Mouse (Mus musculus): ENCODE measurements around the gene Gpr87. TPM values are rescaled to one million over a fixed set of nuclear protein-coding genes. Genes with fewer than 3 reads are reported as not detected.
A peak's percentile ranks its signal among the peaks of the same experiment; 100 is the strongest.

Gene Gpr87
- not detected in 2 replicates for polyA plus RNA-seq (2014; fragmentation: Nextera tagmentation; extraction: Ambion mirVana)

GRCm38 (mm10) chr3:59194938-59195337, at the start of gene Gpr87:
Gene Gpr87, minus strand, starts transcription at chr3:59195104.
- H3K36me3 ChIP-seq (ENCODE audit: control insufficient read depth, insufficient read depth, low read length) = no peaks in the 10 kb centered on the region
- H3K27me3 ChIP-seq (ENCODE audit: control insufficient read depth, insufficient read depth, low read length) = no peaks in the 10 kb centered on the region
- no peak for DNase-seq (ENCODE audit: low spot score)
- H3K27ac ChIP-seq (ENCODE audit: low read depth, low read length) = no peak within 1 kb of the TSS
- no peak within 1 kb of the TSS for H3K4me2 ChIP-seq (ENCODE audit: low read depth)
- no peak within 1 kb of the TSS for H3K4me3 ChIP-seq (ENCODE audit: low read depth, low read length)
- H3K9ac ChIP-seq (ENCODE audit: low read length) = no peak within 1 kb of the TSS
- WGBS = 92% methylated on average over 7 of the region's 7 CpGs
- no peaks in the 10 kb centered on the region for H3K9me3 ChIP-seq (ENCODE audit: control insufficient read depth, low read length)
- no peak for ATAC-seq (ENCODE audit: insufficient read depth, low FRiP score, low TSS enrichment)
- H3K4me1 ChIP-seq (ENCODE audit: control insufficient read depth, insufficient read depth, low read length) = no peaks in the 10 kb centered on the region

- Histone ChIP-seq H3K4me2 (ENCODE audit: low read depth) (no peak overlapping the region), H3K4me1 (ENCODE audit: control insufficient read depth, insufficient read depth, low read length) (no peaks in the 10 kb centered on the region), H3K36me3 (ENCODE audit: control insufficient read depth, insufficient read depth, low read length) (no peaks in the 10 kb centered on the region), H3K27me3 (ENCODE audit: control insufficient read depth, insufficient read depth, low read length) (no peaks in the 10 kb centered on the region), H3K4me3 (ENCODE audit: low read depth, low read length) (no peak overlapping the region), H3K9ac (ENCODE audit: low read length) (no peak overlapping the region), H3K9me3 (ENCODE audit: control insufficient read depth, low read length) (no peaks in the 10 kb centered on the region), H3K27ac (ENCODE audit: low read depth, low read length) (no peak overlapping the region)
- WGBS = 84% methylated on average over 6 of the region's 6 CpGs
- ATAC-seq (ENCODE audit: insufficient read depth, low FRiP score, low TSS enrichment) (no peak), DNase-seq (ENCODE audit: low spot score) (no peak)
Observed at GRCm38 (mm10) chr3:59243384-59243783, 48.5 kb upstream of the Gpr87 start.

- H3K36me3 ChIP-seq (ENCODE audit: control insufficient read depth, insufficient read depth, low read length) = no peaks in the 10 kb centered on the region
- no peaks in the 10 kb centered on the region for H3K4me1 ChIP-seq (ENCODE audit: control insufficient read depth, insufficient read depth, low read length)
- WGBS = 81% methylated on average over 5 of the region's 5 CpGs
- no peak overlapping the region for H3K27ac ChIP-seq (ENCODE audit: low read depth, low read length)
- no peak overlapping the region for H3K9ac ChIP-seq (ENCODE audit: low read length)
- DNase-seq (ENCODE audit: low spot score) = no peak
- no peaks in the 10 kb centered on the region for H3K9me3 ChIP-seq (ENCODE audit: control insufficient read depth, low read length)
- no peaks in the 10 kb centered on the region for H3K27me3 ChIP-seq (ENCODE audit: control insufficient read depth, insufficient read depth, low read length)
- H3K4me3 ChIP-seq (ENCODE audit: low read depth, low read length) = no peak overlapping the region
- no peak for ATAC-seq (ENCODE audit: insufficient read depth, low FRiP score, low TSS enrichment)
- no peak overlapping the region for H3K4me2 ChIP-seq (ENCODE audit: low read depth)
Observed at GRCm38 (mm10) chr3:59234878-59235277, 40.0 kb upstream of the Gpr87 start.

DNA sequence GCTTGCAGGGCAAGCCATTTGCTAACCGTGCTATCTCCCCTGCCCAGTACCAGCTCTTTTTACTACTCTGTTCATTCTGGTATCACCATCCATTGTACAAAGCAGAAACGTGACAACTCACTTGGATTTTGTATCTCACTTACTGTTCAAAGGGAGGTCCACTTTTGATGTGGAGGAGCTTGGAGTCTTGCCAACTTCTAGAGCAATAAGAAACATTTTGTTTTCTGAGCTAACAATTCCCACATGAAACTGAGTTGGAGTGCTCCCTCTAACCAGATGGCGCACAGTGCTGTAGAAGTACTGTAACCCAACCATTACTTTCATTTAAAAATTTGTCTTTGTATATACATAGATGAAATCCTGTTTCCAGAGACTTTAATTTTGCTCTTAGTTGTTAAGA, 36.0 kb upstream of the Gpr87 start:
- no peak overlapping the region for H3K4me2 ChIP-seq (ENCODE audit: low read depth)
- no peak overlapping the region for H3K4me3 ChIP-seq (ENCODE audit: low read depth, low read length)
- H3K9me3 ChIP-seq (ENCODE audit: control insufficient read depth, low read length) = no peaks in the 10 kb centered on the region
- H3K9ac ChIP-seq (ENCODE audit: low read length) = no peak overlapping the region
- H3K4me1 ChIP-seq (ENCODE audit: control insufficient read depth, insufficient read depth, low read length) = peaks cover 3% of the 10 kb centered on the region; the same call in 1 of the 2 replicates
- DNase-seq (ENCODE audit: low spot score) (no peak), ATAC-seq (ENCODE audit: insufficient read depth, low FRiP score, low TSS enrichment) (no peak)
- H3K36me3 ChIP-seq (ENCODE audit: control insufficient read depth, insufficient read depth, low read length) = no peaks in the 10 kb centered on the region
- no peaks in the 10 kb centered on the region for H3K27me3 ChIP-seq (ENCODE audit: control insufficient read depth, insufficient read depth, low read length)
- H3K27ac ChIP-seq (ENCODE audit: low read depth, low read length) = no peak overlapping the region
- 84% methylated on average over 3 of the region's 3 CpGs for WGBS

- Histone ChIP-seq H3K27me3 (ENCODE audit: control insufficient read depth, insufficient read depth, low read length) (no peaks in the 10 kb centered on the region), H3K9me3 (ENCODE audit: control insufficient read depth, low read length) (no peaks in the 10 kb centered on the region), H3K4me2 (ENCODE audit: low read depth) (no peak overlapping the region), H3K27ac (ENCODE audit: low read depth, low read length) (no peak overlapping the region), H3K4me3 (ENCODE audit: low read depth, low read length) (no peak overlapping the region), H3K4me1 (ENCODE audit: control insufficient read depth, insufficient read depth, low read length) (peaks cover 3% of the 10 kb centered on the region; the same call in 1 of the 2 replicates), H3K36me3 (ENCODE audit: control insufficient read depth, insufficient read depth, low read length) (no peaks in the 10 kb centered on the region), H3K9ac (ENCODE audit: low read length) (no peak overlapping the region)
- DNase-seq (ENCODE audit: low spot score) = peak; percentile 15
- 59% methylated on average over 10 of the region's 10 CpGs for WGBS
- ATAC-seq (ENCODE audit: insufficient read depth, low FRiP score, low TSS enrichment) = no peak
Observed at GRCm38 (mm10) chr3:59228730-59229551, 34.0 kb upstream of the Gpr87 start.

- 98% methylated on average over 9 of the region's 9 CpGs for WGBS
- Histone ChIP-seq H3K4me1 (ENCODE audit: control insufficient read depth, insufficient read depth, low read length) (peaks cover 3% of the 10 kb centered on the region; the same call in 1 of the 2 replicates), H3K27ac (ENCODE audit: low read depth, low read length) (no peak overlapping the region), H3K4me2 (ENCODE audit: low read depth) (no peak overlapping the region), H3K9ac (ENCODE audit: low read length) (no peak overlapping the region), H3K9me3 (ENCODE audit: control insufficient read depth, low read length) (no peaks in the 10 kb centered on the region), H3K36me3 (ENCODE audit: control insufficient read depth, insufficient read depth, low read length) (no peaks in the 10 kb centered on the region), H3K4me3 (ENCODE audit: low read depth, low read length) (no peak overlapping the region), H3K27me3 (ENCODE audit: control insufficient read depth, insufficient read depth, low read length) (no peaks in the 10 kb centered on the region)
- ATAC-seq (ENCODE audit: insufficient read depth, low FRiP score, low TSS enrichment) = no peak
- DNase-seq (ENCODE audit: low spot score) = no peak
Observed at GRCm38 (mm10) chr3:59227696-59228095, 32.8 kb upstream of the Gpr87 start.

GRCm38 (mm10) chr3:59225411-59225810, 30.5 kb upstream of the Gpr87 start:
- no peaks in the 10 kb centered on the region for H3K36me3 ChIP-seq (ENCODE audit: control insufficient read depth, insufficient read depth, low read length)
- H3K4me2 ChIP-seq (ENCODE audit: low read depth) = no peak overlapping the region
- peaks cover 3% of the 10 kb centered on the region; the same call in 1 of the 2 replicates for H3K4me1 ChIP-seq (ENCODE audit: control insufficient read depth, insufficient read depth, low read length)
- no peak overlapping the region for H3K27ac ChIP-seq (ENCODE audit: low read depth, low read length)
- H3K9me3 ChIP-seq (ENCODE audit: control insufficient read depth, low read length) = no peaks in the 10 kb centered on the region
- ATAC-seq (ENCODE audit: insufficient read depth, low FRiP score, low TSS enrichment) (no peak), DNase-seq (ENCODE audit: low spot score) (no peak)
- H3K9ac ChIP-seq (ENCODE audit: low read length) = no peak overlapping the region
- no peak overlapping the region for H3K4me3 ChIP-seq (ENCODE audit: low read depth, low read length)
- H3K27me3 ChIP-seq (ENCODE audit: control insufficient read depth, insufficient read depth, low read length) = no peaks in the 10 kb centered on the region

- Histone ChIP-seq H3K9me3 (ENCODE audit: control insufficient read depth, low read length) (no peaks in the 10 kb centered on the region), H3K27me3 (ENCODE audit: control insufficient read depth, insufficient read depth, low read length) (no peaks in the 10 kb centered on the region), H3K27ac (ENCODE audit: low read depth, low read length) (no peak overlapping the region), H3K9ac (ENCODE audit: low read length) (no peak overlapping the region), H3K4me2 (ENCODE audit: low read depth) (no peak overlapping the region), H3K36me3 (ENCODE audit: control insufficient read depth, insufficient read depth, low read length) (no peaks in the 10 kb centered on the region), H3K4me3 (ENCODE audit: low read depth, low read length) (no peak overlapping the region), H3K4me1 (ENCODE audit: control insufficient read depth, insufficient read depth, low read length) (no peaks in the 10 kb centered on the region)
- 88% methylated on average over 2 of the region's 2 CpGs for WGBS
- ATAC-seq (ENCODE audit: insufficient read depth, low FRiP score, low TSS enrichment) (no peak), DNase-seq (ENCODE audit: low spot score) (no peak)
Observed at GRCm38 (mm10) chr3:59222303-59222702, 27.4 kb upstream of the Gpr87 start.

DNA sequence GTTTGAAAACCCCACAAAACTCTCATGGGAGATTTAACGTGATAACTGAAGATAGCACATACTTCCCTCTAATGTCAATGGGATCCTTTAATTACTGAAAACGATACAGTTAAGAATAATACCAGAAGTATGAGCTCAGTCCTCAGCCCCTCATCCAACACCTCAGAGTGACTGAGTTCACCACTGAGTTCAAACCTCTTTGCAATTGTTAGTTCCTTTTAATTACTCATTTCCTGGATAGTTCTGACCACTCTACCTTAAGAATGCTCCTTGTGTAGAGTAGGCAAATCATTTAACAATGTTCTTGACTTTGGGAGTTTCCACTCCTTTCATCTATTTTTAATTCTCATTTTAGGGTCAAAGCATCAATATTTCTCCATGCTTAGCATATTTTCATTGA, 24.4 kb upstream of the Gpr87 start:
- H3K36me3 ChIP-seq (ENCODE audit: control insufficient read depth, insufficient read depth, low read length) = no peaks in the 10 kb centered on the region
- WGBS = 88% methylated on average over 2 of the region's 2 CpGs
- H3K27me3 ChIP-seq (ENCODE audit: control insufficient read depth, insufficient read depth, low read length) = no peaks in the 10 kb centered on the region
- no peaks in the 10 kb centered on the region for H3K9me3 ChIP-seq (ENCODE audit: control insufficient read depth, low read length)
- no peak overlapping the region for H3K9ac ChIP-seq (ENCODE audit: low read length)
- H3K4me1 ChIP-seq (ENCODE audit: control insufficient read depth, insufficient read depth, low read length) = no peaks in the 10 kb centered on the region
- H3K4me2 ChIP-seq (ENCODE audit: low read depth) = no peak overlapping the region
- DNase-seq (ENCODE audit: low spot score) (no peak), ATAC-seq (ENCODE audit: insufficient read depth, low FRiP score, low TSS enrichment) (no peak)
- no peak overlapping the region for H3K4me3 ChIP-seq (ENCODE audit: low read depth, low read length)
- no peak overlapping the region for H3K27ac ChIP-seq (ENCODE audit: low read depth, low read length)

Measured in neural tube, embryonic 11.5 days (tissue).